Mouse (Mus musculus): ENCODE results near the gene Smg7.
A peak's percentile ranks its signal among the peaks of the same experiment; 100 is the strongest.

Smg7 gene

GRCm38 (mm10) chr1:152840343-152840742 lies 62.1 kb downstream of the Smg7 start:
- DNase-seq (ENCODE audit: low read depth, low spot score) = no peak

DNA sequence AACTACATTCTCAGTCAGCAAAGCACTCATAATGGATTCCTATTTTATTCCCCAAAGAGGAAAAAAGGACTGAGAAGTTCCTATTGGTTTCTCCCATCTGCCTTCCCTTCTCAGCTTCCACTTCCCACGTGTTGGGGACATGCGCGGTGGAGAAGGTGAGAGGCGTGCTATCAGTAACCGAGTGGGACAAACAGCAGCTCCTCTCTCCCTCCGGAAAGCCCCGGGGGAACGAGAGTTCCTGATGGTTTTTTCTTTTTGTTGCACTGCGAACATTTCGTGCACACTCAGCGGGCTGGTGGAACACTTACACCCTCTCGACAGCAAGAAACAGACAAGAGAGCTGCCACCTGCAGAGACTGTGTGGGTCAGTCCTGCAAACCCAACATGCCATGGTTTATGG lies 63.6 kb downstream of the Smg7 start:
- no peak for DNase-seq (ENCODE audit: low read depth, low spot score)

DNA sequence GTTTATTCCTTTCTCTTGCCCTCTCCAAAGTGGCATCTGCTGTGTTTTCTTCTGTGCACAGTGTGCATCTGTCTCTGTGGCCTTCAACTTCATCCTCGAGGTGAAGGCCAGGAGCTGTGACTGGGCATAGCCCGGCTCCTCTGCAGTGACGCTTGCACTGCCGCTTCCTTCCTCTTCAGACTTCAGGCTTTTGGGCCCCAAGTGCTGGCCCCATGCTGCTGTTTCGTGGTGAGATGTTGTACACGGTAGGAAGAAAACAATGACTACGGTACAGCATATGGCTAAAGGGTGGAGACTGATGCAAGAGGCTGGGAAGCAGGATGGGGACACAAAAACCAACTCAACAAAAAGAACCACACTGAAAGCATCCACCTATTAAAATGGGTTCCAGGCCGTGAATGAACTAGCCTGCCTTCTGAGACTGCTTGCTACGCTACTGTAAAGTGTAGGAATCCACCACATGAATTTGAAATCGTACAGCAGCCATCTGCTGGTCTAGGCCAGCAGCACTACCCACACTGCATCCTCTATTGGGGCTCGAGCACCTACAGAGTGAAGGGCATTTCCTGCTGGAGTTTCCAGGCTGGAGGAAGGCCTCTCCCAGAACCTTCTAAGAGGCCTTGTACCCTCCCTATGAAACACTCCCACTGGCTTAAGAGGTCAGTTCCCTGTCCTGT lies 64.3 kb downstream of the Smg7 start:
- DNase-seq (ENCODE audit: low read depth, low spot score) = no peak

GRCm38 (mm10) chr1:152835061-152835460 lies 67.4 kb downstream of the Smg7 start:
- DNase-seq (ENCODE audit: low read depth, low spot score) = no peak

DNA sequence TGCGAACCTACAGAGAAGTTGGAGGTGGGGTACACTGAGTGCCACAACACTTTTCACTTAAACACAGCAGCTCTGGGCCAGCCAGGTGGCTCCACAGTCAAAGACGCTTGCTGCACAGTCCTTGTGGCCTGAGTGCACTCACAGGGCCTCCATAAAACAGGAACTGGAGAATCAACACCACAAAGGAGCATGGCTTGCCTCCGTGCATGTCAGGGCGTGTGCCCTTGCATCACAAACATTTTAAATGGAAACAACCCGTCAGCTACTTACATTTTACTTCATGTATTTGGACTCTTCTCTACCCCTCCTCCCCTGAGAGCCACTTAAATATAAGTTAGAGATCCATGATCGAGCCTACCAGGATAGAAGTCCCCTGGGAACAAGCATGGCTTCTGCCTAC lies 70.1 kb downstream of the Smg7 start:
- no peak for DNase-seq (ENCODE audit: low read depth, low spot score)

GRCm38 (mm10) chr1:152831619-152832018 lies 70.8 kb downstream of the Smg7 start:
- DNase-seq (ENCODE audit: low read depth, low spot score) = no peak

DNA sequence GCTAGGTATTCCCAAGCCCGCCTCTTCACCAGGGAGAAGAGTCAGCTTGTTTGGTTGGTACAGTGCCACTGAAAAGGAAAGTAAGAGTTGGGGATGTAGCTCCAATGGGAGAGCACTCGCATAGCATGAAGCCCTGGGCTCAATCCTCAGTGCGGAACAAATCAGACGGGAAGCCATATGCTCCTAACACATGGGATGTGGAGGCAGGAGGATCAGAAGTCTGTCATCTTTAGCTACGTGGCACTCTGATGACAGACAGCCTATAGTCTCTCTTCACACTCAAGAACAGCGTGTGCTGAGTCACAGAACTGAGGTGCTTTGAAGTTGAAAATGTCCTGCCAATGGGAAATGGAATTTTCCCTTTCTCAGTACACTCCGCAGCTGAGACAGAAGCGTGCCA lies 71.4 kb downstream of the Smg7 start:
- peak; percentile 42 for DNase-seq (ENCODE audit: low read depth, low spot score)

DNA sequence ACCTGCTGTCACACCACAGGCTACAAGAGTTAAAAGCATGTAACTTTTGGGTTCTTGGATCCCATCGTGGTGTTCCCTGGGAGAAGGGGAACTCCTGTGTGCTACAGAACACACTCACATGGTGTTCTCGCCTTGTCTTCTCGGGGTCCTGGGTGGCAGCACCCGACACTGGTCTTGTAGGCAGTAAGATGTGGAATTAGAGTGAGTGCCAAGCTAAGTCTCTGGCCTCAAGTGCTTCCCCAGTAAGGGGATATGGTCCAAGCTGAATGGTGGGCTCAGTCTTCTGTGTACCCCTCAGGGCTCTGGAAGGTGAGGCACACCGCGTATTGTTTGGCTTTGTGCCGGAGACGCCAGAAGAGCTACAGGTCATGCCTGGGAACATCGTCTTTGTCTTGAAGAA lies 72.4 kb downstream of the Smg7 start:
- DNase-seq (ENCODE audit: low read depth, low spot score) = no peak

DNA sequence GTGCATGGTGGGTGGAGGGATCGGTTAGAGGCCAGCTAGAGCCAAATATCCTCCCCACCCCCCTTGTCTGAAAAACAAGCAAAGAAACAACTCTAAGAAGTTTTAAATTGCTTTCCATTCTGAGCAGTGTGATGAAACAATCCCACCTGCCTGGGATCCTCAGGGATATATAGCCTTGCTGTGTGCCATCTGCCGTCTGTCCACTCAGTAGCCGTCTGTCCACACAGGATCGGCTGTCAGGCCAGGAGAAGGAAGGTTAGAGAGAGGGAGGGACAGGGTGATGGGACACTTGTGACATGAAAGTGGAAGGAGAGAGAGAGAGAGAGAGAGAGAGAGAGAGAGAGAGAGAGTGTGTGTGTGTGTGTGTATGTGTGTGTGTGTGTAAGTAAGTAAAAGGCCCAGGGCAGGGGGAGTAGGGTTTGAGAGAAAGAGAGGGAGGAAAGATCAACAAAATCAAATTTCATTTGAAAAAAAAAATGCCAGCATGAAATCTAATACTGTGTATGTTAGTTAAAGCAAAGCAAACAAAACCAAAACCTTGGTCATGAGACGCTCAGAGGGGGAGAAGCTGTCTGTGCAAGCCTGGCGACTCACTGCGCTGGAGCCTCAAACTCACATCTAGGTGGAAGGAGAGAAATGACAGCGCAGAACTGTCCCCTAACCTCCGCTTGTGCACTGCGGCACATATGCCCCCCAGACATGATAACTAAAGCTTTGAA lies 73.7 kb downstream of the Smg7 start:
- DNase-seq (ENCODE audit: low read depth, low spot score) = no peak

DNA sequence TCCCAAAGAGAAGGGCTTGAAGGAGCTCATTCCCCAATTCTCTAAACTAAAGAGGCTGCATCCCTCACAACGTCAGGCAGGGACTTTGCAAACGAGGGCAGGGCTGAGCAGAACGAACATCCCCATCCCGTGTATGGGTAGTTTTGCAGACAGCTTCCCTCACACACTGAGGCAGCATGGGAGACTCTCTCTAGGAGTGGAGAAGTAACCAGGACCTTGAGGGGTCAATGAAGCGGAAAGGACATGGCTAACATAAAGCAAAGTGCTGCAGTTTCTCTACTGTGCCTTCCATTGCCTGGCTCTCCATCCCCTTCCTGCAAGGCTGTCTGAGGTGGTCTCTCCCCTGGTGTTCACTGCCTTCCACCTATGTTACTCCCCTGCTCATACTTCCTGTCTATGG lies 74.3 kb downstream of the Smg7 start:
- no peak for DNase-seq (ENCODE audit: low read depth, low spot score)

DNA sequence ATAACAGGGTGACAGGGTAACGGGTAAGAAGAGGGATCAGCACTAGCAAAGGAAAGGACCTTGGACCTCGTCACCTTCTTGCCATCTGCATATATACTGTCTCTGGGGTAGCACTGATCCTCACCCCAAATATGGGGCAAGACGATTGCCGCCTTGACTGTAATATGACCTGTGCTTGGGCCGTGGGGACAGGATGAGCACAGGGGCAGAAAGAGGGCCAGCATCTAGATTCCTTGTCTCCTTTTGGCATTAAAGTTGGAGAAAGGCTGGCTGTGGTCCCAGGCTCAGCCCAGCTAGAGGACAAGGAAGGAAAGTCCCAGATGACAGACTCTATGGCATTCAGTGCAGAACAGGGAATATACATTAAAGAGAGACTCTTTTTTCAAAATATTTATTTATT lies 76.0 kb downstream of the Smg7 start:
- DNase-seq (ENCODE audit: low read depth, low spot score) = no peak

DNA sequence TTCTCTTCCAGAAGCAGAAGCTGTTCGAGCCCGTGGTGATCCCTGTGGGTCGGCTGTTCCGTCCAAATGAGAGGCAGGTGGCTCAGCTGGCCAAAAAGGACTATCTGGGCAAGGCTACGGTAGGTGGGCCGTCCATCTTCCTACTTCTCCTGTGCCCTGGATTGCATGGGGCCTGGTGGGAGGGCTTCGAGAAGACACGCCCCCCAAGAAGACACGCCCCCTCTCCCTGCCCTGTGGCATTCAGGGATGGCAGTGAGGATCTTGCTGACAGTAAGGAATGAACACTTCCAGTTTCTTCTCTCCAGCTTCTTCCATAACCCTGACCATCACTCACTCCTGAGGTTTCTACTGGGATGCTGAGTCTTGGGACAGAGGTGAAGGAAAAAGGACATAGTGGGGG lies 78.2 kb downstream of the Smg7 start:
- DNase-seq (ENCODE audit: low read depth, low spot score) = no peak

DNA sequence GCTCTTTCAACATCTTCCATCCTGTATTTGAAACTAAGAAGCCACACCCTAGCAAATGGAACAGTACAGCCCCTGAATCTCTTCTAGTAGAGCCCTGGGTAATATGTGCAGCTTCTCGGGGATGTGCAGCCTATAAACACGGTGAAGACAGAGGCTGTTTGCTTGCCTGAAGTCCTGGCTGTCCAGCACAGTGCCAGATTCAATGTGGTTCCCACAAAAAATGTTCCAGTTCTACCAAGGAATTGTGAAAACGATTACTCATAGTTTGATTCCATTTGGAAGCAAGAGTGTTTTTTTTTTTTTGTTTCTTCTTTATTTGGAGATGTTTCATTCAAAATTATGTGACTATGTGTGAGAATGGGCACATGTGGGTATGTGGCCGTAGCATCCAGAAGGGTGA lies 80.7 kb downstream of the Smg7 start:
- no peak for DNase-seq (ENCODE audit: low read depth, low spot score)

GRCm38 (mm10) chr1:152820911-152821695 lies 81.3 kb downstream of the Smg7 start:
- DNase-seq (ENCODE audit: low read depth, low spot score) = no peak

- no peak for DNase-seq (ENCODE audit: low read depth, low spot score)
These were observed 82.9 kb downstream of the Smg7 start for GRCm38 (mm10) chr1:152819558-152819957.

GRCm38 (mm10) chr1:152817794-152818193 lies 84.7 kb downstream of the Smg7 start:
- DNase-seq (ENCODE audit: low read depth, low spot score) = peak; percentile 14

DNA sequence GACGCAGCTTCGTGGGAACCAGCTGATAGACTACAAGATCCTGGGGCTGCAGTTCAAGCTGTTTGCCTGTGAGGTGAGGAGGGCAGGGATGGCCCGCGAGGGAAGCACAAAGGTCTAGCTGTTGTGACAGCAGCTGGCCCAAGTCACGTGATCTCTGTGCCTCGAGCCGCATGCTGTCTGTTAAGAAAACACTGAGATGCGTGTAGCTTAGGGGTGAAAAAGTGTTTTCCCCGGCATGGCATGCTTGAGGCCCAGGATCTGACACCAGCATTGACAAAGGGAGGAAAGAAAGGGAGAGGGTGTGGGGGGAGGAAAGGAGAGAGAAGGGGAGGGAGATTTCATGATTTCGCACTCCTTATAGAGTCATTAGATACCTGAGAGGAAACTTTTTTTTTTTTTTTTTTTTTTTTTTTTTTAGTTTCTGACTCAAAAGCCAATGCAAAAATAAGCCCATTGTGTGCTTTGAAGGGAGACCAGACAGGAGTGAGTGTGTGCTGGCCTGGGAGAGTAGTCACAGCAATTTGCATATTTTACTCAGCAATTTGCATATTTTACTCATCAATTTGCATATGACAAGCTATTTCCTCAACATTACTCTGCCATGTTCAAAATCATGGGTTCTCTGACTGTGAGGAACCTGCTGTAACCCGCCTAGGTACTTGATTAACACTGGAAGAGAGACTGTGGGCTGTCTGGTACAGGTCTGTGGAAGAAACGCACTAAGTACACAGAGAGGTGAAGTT lies 85.2 kb downstream of the Smg7 start:
- DNase-seq (ENCODE audit: low read depth, low spot score) = peak; percentile 30

- DNase-seq (ENCODE audit: low read depth, low spot score) = peak; percentile 16
These were observed 87.2 kb downstream of the Smg7 start for GRCm38 (mm10) chr1:152815265-152815701.

DNA sequence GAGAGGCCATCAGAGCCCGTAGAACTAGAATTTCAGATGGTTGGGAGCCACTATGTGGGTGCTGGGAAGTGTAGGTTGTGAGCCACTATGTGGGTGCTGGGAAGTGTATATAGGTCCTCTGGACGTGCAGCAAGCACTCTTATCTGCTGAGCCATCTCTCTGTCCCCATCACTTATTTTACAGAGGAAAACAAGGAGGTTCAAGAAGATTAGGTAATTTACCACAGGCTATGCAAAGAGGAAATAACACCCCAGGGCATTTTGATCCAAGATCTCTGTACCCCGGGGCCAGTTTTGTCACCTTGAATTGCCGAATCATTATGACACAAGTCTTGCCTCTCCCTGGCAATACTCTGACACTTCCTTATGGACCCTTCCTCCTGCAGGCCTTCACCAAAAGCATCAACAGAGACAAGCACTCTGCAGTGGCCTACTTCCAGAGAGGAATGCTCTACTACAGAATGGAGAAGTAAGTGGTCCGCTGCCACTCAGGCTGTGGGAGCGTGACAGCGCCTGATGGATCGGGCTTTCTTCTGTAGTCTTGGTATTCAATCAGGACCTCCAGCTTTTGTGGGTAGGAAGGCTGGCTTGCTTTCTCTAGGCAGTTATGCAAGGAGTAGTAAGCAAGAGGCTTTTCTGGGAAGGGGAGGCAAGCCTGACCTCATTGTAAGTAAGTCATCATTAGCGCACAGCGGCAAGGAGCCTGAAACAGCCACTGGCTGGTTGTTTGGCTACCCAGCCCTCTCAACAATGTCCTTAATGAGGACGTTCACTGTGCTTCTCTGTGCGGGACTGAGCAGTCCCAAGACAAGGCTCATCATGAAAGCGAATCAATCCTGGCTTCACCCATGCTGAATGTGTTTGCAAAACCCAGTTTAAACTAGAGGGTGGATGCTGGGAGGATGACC lies 91.7 kb downstream of the Smg7 start:
- no peak for DNase-seq (ENCODE audit: low read depth, low spot score)

DNA sequence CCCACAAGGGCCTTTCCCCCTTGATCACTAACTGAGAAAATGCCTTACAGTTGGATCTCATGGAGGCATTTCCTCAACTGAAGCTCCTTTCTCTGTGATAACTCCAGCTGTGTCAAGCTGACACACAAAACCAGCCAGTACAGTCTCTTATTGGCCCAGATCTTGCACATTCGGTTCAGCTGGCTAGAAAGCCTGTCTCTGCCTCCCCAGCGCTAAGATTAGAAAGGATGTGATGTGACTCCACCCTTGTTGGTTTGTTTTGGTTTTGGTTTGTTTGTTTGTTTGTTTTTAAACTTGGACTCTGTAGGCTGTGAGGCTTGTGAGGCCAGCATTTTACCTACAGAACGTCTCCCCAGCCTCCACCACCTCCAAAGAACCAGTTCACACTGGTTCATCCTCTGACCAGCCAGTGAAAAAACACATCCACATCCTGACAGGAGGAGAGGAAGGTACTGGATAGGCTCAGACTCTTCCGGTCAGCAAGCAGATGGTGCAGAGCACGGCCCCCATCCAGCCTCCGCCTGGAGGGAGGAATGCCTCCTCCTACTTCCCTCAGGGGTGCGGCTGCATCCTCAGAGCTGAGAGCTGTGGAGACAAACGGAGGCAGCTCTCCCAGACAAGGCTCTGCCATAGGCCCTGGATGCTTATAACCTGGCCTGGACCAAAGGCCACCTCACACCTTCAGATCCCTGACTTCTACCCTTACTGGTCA lies 92.7 kb downstream of the Smg7 start:
- no peak for DNase-seq (ENCODE audit: low read depth, low spot score)

All from brain, embryonic 18.5 days (tissue).